Mouse (Mus musculus) frontal cortex, adult (tissue): ENCODE measurements around the gene Zfp687.

Experiments
- ATAC-seq: cut with Nextera tagmentation; 2 replicates; pipeline ENCODE4 v1.9.2; 2017; ENCODE audit warnings: mild to moderate bottlenecking, moderate library complexity, mixed read lengths; ENCODE audit not compliant: low TSS enrichment

The Zfp687 gene

GRCm38 (mm10) chr3:94960322-94960721, 54.9 kb downstream of the Zfp687 start:
- ATAC-seq = no peak

- no peak for ATAC-seq
Measured at GRCm38 (mm10) chr3:94959871-94960270, 55.4 kb downstream of the Zfp687 start.

DNA sequence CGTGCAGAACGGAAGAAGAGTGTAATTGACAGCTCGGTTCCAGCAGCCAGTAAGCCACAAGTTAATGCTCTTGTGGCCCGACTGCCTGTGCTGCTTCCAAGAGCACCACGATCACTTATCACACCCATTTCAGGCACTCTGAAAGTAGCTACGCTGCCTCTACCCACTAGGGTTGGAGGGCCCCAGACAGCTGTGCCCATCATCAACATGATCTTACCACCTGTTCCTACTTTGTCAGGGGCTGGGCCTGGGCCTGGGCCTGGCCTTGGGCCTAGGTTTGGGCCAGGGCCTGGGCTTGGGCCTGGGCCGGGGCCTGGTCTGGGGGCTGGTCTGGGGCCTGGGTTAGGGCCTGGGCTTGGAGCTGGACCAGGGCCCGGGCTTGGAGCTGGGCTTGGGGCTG, 57.0 kb downstream of the Zfp687 start:
- ATAC-seq = no peak
